Mouse (Mus musculus) midbrain, embryonic 11.5 days (tissue): Measurements from ENCODE around the gene Slc25a5. TPM values are rescaled to one million over a fixed set of nuclear protein-coding genes. Genes with fewer than 3 reads are reported as not detected.

ENCODE experiments used
- ATAC-seq: fragments of 200-750 bp; cut with Nextera tagmentation; 2 replicates; pipeline ENCODE4 v1.8.0; 2017; ENCODE audit warnings: moderate TSS enrichment, moderate library complexity; ENCODE audit not compliant: low FRiP score
- DNase-seq: peaks from one replicate; pipeline ENCODE4 v3.0.0; 2015; ENCODE audit warnings: low spot score; ENCODE audit errors: missing footprints
- H3K27ac ChIP-seq: fragments of 300-500 bp; sonication (generic); 2 replicates; pipeline ENCODE4 v1.5.1; 2014; ENCODE audit warnings: low read depth, low read length
- H3K27me3 ChIP-seq: fragments of 300-500 bp; sonication (generic); 2 replicates; pipeline ENCODE4 v1.6.1; 2014; ENCODE audit warnings: mild to moderate bottlenecking, low read length, moderate library complexity, mixed read lengths; ENCODE audit not compliant: control insufficient read depth, insufficient read depth
- H3K36me3 ChIP-seq: fragments of 300-500 bp; sonication (generic); 2 replicates; pipeline ENCODE4 v1.6.1; 2014; ENCODE audit warnings: mild to moderate bottlenecking, low read length, moderate library complexity, mixed read lengths; ENCODE audit not compliant: control insufficient read depth, insufficient read depth
- H3K4me1 ChIP-seq: fragments of 300-500 bp; sonication (generic); 2 replicates; pipeline ENCODE4 v1.6.1; 2014; ENCODE audit warnings: low read length; ENCODE audit not compliant: control insufficient read depth, insufficient read depth
- H3K4me2 ChIP-seq: fragments of 300-500 bp; sonication (generic); 2 replicates; pipeline ENCODE4 v1.6.1; 2014; ENCODE audit warnings: mild to moderate bottlenecking, moderate library complexity
- H3K4me3 ChIP-seq: fragments of 300-500 bp; sonication (generic); 2 replicates; pipeline ENCODE4 v1.5.1; 2014; ENCODE audit warnings: low read depth, low read length
- H3K9ac ChIP-seq: fragments of 300-500 bp; sonication (generic); 2 replicates; pipeline ENCODE4 v1.6.1; 2014; ENCODE audit warnings: low read length
- H3K9me3 ChIP-seq: fragments of 300-500 bp; sonication (generic); 2 replicates; pipeline ENCODE4 v1.6.1; 2016; ENCODE audit warnings: low read length; ENCODE audit not compliant: control insufficient read depth
- WGBS: fragments of 180-500 bp; shearing (Covaris S2); extraction: QIAGEN DNeasy Blood & Tissue Kit; methylation state at CpG from one replicate; pipeline ENCODE4 v1.1.7; 2014; 5-methylcytosine and 5-hydroxymethylcytosine counted together
- polyA plus RNA-seq: library from polyadenylated mRNA; unstranded; fragments of >200 nt; fragmentation: Nextera tagmentation; extraction: Ambion mirVana; gene quantifications from 2 replicates; pipeline ENCODE4 v1.2.1, GENCODE M21; 2014

The Slc25a5 gene
- polyA plus RNA-seq, 1 experiment from 2014 or later, result 833 TPM

GRCm38 (mm10) chrX:36760946-36761635 lies 34.4 kb upstream of the Slc25a5 start:
- H3K4me1 ChIP-seq, result peaks cover 10% of the 10 kb centered on the region; the same call in 1 of the 2 replicates
- no peaks in the 10 kb centered on the region for H3K36me3 ChIP-seq
- no peak overlapping the region for H3K9ac ChIP-seq
- H3K27ac ChIP-seq, result peak overlapping the region; percentile 63
- ATAC-seq (no peak), DNase-seq (peak; percentile 88)
- H3K4me3 ChIP-seq, result no peak overlapping the region
- WGBS, result 44% methylated on average over 6 of the region's 6 CpGs
- no peaks in the 10 kb centered on the region for H3K9me3 ChIP-seq
- H3K27me3 ChIP-seq, result no peaks in the 10 kb centered on the region
- peak overlapping the region; percentile 13; the same call in 1 of the 2 replicates for H3K4me2 ChIP-seq

DNA sequence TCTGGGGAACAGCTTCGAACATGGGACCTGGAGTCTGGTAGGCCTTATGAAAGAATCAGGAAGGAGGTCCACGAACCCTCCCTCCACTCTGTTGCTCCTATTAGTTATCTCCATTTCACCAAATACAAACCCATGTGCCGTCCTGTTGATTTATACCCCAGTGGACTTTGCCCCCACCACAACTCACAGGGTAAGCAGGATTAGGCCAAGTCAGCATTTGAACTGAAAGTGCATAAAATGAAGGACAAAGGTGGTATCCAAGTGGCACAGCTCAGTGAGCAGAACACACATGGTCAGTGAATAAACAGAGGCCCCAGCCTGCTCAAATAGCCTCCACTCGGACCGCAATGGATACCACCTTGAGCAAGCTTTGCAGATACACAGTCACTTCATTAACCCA lies 33.2 kb upstream of the Slc25a5 start:
- Histone ChIP-seq H3K9ac (no peak overlapping the region), H3K36me3 (no peaks in the 10 kb centered on the region), H3K27me3 (no peaks in the 10 kb centered on the region), H3K4me1 (peaks cover 10% of the 10 kb centered on the region; the same call in 1 of the 2 replicates), H3K4me2 (peak overlapping the region; percentile 29), H3K4me3 (no peak overlapping the region), H3K27ac (peak overlapping the region; percentile 89; the same call in 1 of the 2 replicates), H3K9me3 (no peaks in the 10 kb centered on the region)
- DNase-seq (no peak), ATAC-seq (no peak)
- 76% methylated on average over 5 of the region's 5 CpGs for WGBS

DNA sequence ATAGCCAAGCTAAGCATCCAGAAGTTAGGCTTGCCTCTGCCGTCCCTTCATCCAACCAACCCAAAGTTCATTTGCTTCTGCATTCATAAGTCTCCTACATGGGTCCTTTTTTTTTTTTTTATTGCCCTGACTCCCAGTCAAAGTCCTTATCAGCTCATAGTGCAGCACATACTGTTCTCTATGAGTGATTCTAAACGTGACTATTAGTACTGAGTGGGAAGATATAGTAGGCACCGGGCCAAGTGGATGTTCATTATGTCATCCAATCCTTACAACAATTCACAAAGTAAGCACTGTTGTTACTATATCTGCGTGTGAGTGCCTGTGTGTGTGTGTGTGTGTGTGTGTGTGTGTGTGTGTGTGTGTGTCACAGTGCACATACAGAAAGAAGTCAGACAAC lies 32.6 kb upstream of the Slc25a5 start:
- peak; percentile 20; the same call in 1 of the 2 replicates for ATAC-seq
- 0 out of 2 replicates have a peak overlapping the region, but pooled peaks have one; percentile 11 for H3K9ac ChIP-seq
- H3K4me1 ChIP-seq, result peaks cover 10% of the 10 kb centered on the region; the same call in 1 of the 2 replicates
- H3K4me3 ChIP-seq, result peak overlapping the region; percentile 10; the same call in 1 of the 2 replicates
- no peaks in the 10 kb centered on the region for H3K36me3 ChIP-seq
- H3K9me3 ChIP-seq, result no peaks in the 10 kb centered on the region
- H3K27ac ChIP-seq, result peak overlapping the region; percentile 89
- DNase-seq, result no peak
- peak overlapping the region; percentile 29; the same call in 1 of the 2 replicates for H3K4me2 ChIP-seq
- WGBS, result 65% methylated on average over 4 of the region's 4 CpGs
- H3K27me3 ChIP-seq, result no peaks in the 10 kb centered on the region

GRCm38 (mm10) chrX:36763298-36763933 lies 32.0 kb upstream of the Slc25a5 start:
- Histone ChIP-seq H3K4me3 (no peak overlapping the region), H3K4me1 (peaks cover 10% of the 10 kb centered on the region; the same call in 1 of the 2 replicates), H3K36me3 (no peaks in the 10 kb centered on the region), H3K9me3 (no peaks in the 10 kb centered on the region), H3K9ac (peak overlapping the region; percentile 11; the same call in 1 of the 2 replicates), H3K27me3 (no peaks in the 10 kb centered on the region), H3K4me2 (peak overlapping the region; percentile 29; the same call in 1 of the 2 replicates), H3K27ac (peak overlapping the region; percentile 89)
- 29% methylated on average over 11 of the region's 11 CpGs for WGBS
- DNase-seq (peak; percentile 90), ATAC-seq (peak; percentile 84)

- no peak for DNase-seq
- Histone ChIP-seq H3K4me1 (peaks cover 10% of the 10 kb centered on the region; the same call in 1 of the 2 replicates), H3K9ac (0 out of 2 replicates have a peak overlapping the region, but pooled peaks have one; percentile 40), H3K4me2 (peak overlapping the region; percentile 22; the same call in 1 of the 2 replicates), H3K27me3 (no peaks in the 10 kb centered on the region), H3K9me3 (no peaks in the 10 kb centered on the region), H3K36me3 (no peaks in the 10 kb centered on the region), H3K27ac (peak overlapping the region; percentile 89), H3K4me3 (no peak overlapping the region)
- ATAC-seq, result peak; percentile 70
- 22% methylated on average over 2 of the region's 2 CpGs for WGBS
Observed at GRCm38 (mm10) chrX:36763934-36764317, 31.5 kb upstream of the Slc25a5 start.

DNA sequence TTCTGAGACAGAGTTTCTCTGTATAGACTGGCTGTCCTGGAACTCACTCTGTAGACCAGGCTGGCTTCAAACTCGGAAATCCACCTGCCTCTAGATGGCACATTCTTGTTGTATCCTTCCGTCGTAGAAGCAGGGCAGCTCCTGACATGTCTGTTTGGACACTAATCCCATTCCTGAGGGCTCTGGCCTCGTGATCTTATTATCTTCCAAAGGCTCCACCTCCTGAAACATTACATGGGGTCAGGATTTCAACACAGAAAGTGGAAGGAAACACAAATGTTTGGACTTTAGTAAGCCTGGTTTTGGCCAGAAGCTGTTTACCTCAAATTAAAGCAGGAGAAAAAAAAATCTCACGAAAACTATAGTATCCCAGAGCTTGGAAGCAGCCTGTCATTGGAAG lies 28.1 kb upstream of the Slc25a5 start:
- no peak overlapping the region for H3K9ac ChIP-seq
- H3K4me3 ChIP-seq, result no peak overlapping the region
- peaks cover 7% of the 10 kb centered on the region; the same call in 1 of the 2 replicates for H3K4me1 ChIP-seq
- WGBS, result 47% methylated on average over 5 of the region's 5 CpGs
- ATAC-seq (no peak), DNase-seq (no peak)
- H3K36me3 ChIP-seq, result no peaks in the 10 kb centered on the region
- H3K4me2 ChIP-seq, result no peak overlapping the region
- no peaks in the 10 kb centered on the region for H3K27me3 ChIP-seq
- H3K9me3 ChIP-seq, result no peaks in the 10 kb centered on the region
- H3K27ac ChIP-seq, result no peak overlapping the region

DNA sequence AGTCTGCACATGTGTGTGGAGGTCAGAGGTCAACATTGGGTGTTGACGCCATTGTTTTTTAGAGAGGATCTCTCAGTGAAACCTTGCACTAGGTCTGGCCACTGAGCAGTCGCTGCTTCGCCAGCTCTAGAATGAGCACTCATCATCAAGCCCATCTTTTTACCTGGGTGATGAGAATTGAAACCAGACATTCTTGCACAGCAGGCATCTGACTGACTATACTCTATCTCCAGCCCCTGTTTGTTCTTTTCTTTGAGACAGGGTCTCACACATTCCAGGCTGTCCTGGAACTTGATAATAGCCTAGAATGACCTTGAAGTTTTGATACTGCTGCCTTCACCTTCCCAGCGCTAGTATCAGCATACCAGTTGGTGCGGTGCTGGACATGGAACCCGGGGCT lies 22.9 kb upstream of the Slc25a5 start:
- no peak overlapping the region for H3K4me3 ChIP-seq
- DNase-seq (no peak), ATAC-seq (no peak)
- H3K4me2 ChIP-seq, result no peak overlapping the region
- H3K9ac ChIP-seq, result no peak overlapping the region
- H3K27ac ChIP-seq, result no peak overlapping the region
- no peaks in the 10 kb centered on the region for H3K4me1 ChIP-seq
- H3K9me3 ChIP-seq, result no peaks in the 10 kb centered on the region
- 84% methylated on average over 6 of the region's 6 CpGs for WGBS
- no peaks in the 10 kb centered on the region for H3K36me3 ChIP-seq
- H3K27me3 ChIP-seq, result no peaks in the 10 kb centered on the region

GRCm38 (mm10) chrX:36775520-36775919 lies 19.9 kb upstream of the Slc25a5 start:
- DNase-seq, result no peak
- no peak for ATAC-seq
- WGBS, result 88% methylated on average over 5 of the region's 5 CpGs
- H3K4me2 ChIP-seq, result no peak overlapping the region
- no peaks in the 10 kb centered on the region for H3K27me3 ChIP-seq
- no peaks in the 10 kb centered on the region for H3K9me3 ChIP-seq
- no peak overlapping the region for H3K4me3 ChIP-seq
- H3K36me3 ChIP-seq, result no peaks in the 10 kb centered on the region
- H3K4me1 ChIP-seq, result no peaks in the 10 kb centered on the region
- H3K27ac ChIP-seq, result no peak overlapping the region
- no peak overlapping the region for H3K9ac ChIP-seq

GRCm38 (mm10) chrX:36777694-36778093 lies 17.8 kb upstream of the Slc25a5 start:
- 85% methylated on average over 4 of the region's 4 CpGs for WGBS

More at GRCm38 (mm10) chrX:36777694-36778093, 17.8 kb upstream of the Slc25a5 start:
- Histone ChIP-seq H3K36me3 (no peaks in the 10 kb centered on the region), H3K9me3 (no peaks in the 10 kb centered on the region), H3K27me3 (no peaks in the 10 kb centered on the region), H3K4me3 (no peak overlapping the region), H3K4me2 (no peak overlapping the region), H3K4me1 (no peaks in the 10 kb centered on the region), H3K9ac (no peak overlapping the region), H3K27ac (no peak overlapping the region)
- DNase-seq (no peak), ATAC-seq (no peak)
